Mouse (Mus musculus): Measurements from ENCODE around the gene Tmem267. TPM values are rescaled to one million over a fixed set of nuclear protein-coding genes. Genes with fewer than 3 reads are reported as not detected.
"Not testable (repeated sequence)": the region's sequence is repeated elsewhere in the genome, so short reads cannot be mapped to it uniquely, and the experiment has no call there.

The Tmem267 gene
- polyA plus RNA-seq, 1 experiment from 2014 or later: 3.4 TPM

DNA sequence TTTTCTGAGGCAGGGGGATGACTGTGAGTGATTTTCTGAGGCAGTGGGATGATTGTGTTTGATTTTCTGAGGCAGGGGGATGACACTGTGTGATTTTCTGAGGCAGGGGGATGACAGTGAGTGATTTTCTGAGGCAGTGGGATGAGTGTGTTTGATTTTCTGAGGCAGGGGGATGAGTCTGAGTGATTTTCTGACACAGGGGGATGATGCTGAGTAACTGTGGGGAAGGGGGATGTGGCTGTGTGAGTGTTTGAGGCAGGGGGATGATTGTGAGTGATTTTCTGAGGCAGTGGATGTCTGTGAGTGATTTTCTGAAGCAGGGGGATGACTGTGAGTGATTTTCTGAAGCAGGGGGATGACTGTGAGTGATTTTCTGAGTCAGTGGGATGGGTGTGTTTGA lies 110.6 kb downstream of the Tmem267 start:
- H3K36me3 ChIP-seq (ENCODE audit: inconsistent target); H3K27ac ChIP-seq; H3K4me3 ChIP-seq (ENCODE audit: inconsistent target); H3K79me2 ChIP-seq (ENCODE audit: inconsistent target): not testable (repeated sequence)

DNA sequence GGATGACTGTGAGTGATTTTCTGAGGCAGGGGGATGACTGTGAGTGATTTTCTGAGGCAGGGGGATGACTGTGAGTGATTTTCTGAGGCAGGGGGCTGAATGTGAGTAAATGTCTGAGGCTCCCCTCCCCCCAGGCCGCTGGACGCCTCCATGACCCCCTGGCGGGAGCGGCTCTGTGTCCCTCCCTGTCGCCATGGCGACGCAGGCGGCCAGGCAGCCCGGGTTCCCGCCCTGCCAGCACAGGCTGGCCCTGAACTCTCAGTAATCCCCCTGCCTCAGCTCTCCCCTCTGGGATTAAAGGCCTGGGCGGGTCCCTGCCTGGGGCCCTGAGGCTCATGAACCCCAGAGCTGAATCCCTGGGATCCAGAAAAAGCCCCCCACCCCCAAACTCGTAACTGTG lies 111.2 kb downstream of the Tmem267 start:
- 39% methylated on average over 5 of the region's 12 CpGs for WGBS (ENCODE audit: missing documents)
- H3K4me3 ChIP-seq (ENCODE audit: inconsistent target); H3K36me3 ChIP-seq (ENCODE audit: inconsistent target); H3K27ac ChIP-seq; H3K79me2 ChIP-seq (ENCODE audit: inconsistent target): not testable (repeated sequence)

DNA sequence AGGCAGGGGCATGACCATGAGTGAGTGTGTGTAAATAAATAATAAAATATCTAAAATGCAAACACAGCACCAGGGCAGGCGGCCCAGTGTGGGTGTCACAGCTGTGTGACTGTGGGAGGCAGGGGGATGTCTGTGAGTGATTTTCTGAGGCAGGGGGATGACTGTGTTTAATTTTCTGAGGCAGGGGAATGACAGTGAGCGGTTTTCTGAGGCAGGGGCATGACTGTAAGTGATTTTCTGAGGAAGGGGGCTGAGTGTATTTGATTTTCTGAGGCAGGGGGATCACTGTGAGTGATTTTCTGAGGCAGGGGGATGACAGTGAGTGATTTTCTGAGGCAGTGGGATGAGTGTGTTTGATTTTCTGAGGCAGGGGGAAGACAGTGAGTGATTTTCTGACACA lies 111.7 kb downstream of the Tmem267 start:
- not testable (repeated sequence) for H3K79me2 ChIP-seq (ENCODE audit: inconsistent target); H3K36me3 ChIP-seq (ENCODE audit: inconsistent target); H3K4me3 ChIP-seq (ENCODE audit: inconsistent target); H3K27ac ChIP-seq
- 63% methylated on average over 2 of the region's 2 CpGs for WGBS (ENCODE audit: missing documents)

DNA sequence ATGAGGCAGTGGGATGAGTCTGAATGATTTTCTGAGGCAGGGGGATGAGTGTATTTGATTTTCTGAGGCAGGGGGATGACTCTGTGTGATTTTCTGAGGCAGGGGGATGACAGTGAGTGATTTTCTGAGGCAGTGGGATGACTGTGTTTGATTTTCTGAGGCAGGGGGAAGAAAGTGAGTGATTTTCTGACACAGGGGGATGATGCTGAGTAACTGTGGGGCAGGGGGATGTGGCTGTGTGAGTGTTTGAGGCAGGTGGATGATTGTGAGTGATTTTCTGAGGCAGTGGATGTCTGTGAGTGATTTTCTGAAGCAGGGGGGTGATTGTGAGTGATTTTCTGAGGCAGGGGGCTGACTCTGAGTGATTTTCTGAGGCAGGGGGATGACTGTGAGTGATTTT lies 112.3 kb downstream of the Tmem267 start:
- H3K27ac ChIP-seq; H3K79me2 ChIP-seq (ENCODE audit: inconsistent target); H3K36me3 ChIP-seq (ENCODE audit: inconsistent target); H3K4me3 ChIP-seq (ENCODE audit: inconsistent target): not testable (repeated sequence)

DNA sequence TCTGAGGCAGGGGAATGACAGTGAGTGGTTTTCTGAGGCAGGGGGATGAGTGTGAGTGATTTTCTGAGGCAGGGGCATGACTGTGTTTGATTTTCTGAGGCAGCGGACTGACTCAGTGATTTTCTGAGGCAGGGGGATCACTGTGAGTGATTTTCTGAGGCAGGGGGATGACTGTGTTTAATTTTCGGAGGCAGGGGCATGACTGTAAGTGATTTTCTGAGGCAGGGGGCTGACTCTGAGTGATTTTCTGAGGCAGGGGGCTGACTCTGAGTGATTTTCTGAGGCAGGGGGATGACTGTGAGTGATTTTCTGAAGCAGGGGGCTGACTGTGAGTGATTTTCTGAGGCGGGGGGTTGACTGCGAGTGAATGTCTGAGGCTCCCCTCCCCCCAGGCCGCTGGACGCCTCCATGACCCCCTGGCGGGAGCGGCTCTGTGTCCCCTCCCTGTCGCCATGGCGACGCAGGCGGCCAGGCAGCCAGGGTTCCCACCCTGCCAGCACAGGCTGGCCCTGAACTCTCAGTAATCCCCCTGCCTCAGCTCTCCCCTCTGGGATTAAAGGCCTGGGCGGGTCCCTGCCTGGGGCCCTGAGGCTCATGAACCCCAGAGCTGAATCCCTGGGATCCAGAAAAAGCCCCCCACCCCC lies 115.0 kb downstream of the Tmem267 start:
- not testable (repeated sequence) for H3K27ac ChIP-seq; H3K4me3 ChIP-seq (ENCODE audit: inconsistent target); H3K36me3 ChIP-seq (ENCODE audit: inconsistent target); H3K79me2 ChIP-seq (ENCODE audit: inconsistent target)
- WGBS (ENCODE audit: missing documents): 54% methylated on average over 12 of the region's 13 CpGs

DNA sequence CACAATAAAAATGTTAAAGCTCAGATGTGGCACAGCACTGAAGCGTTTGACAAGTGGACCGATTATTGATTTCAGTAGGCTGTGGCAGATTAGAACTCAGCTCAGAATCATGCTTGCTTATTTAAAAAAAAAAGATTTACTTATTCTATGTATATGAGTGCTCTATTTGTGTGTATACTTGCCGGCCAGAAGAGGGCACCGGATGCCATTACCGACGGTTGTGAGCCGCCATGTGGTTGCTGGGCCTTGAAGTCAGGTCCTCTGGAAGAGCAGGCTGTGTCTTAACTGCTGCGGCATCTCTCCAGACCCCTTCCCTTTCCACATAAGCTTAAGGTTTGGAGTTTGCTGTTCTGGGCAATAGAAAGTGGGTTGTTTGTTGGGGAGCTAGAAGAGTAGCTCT lies 116.1 kb downstream of the Tmem267 start:
- not testable (repeated sequence) for H3K4me3 ChIP-seq (ENCODE audit: inconsistent target); H3K27ac ChIP-seq; H3K36me3 ChIP-seq (ENCODE audit: inconsistent target); H3K79me2 ChIP-seq (ENCODE audit: inconsistent target)
- WGBS (ENCODE audit: missing documents): 91% methylated on average over 6 of the region's 8 CpGs

DNA sequence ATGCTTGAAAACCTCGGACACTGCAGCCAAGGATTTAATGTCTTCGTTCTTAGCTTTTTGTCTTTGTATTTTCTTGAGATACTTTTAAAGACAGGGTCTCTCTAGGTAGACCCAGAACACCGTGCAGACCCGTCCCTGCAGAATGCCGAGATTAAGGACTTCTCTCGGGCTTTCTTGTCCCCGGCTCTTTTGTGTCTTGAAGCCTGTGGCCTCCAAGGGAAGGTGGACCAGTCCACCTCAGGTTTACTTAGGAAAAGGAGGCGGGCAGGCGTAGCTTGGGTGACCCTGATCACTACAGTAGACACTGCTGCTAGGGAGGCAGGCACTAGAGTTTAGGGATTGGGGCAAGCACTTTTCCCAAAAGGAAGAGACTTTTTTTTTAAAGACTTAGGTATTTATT lies 116.5 kb downstream of the Tmem267 start:
- not testable (repeated sequence) for H3K27ac ChIP-seq; H3K36me3 ChIP-seq (ENCODE audit: inconsistent target); H3K4me3 ChIP-seq (ENCODE audit: inconsistent target); H3K79me2 ChIP-seq (ENCODE audit: inconsistent target)
- 93% methylated on average over 7 of the region's 9 CpGs for WGBS (ENCODE audit: missing documents)

DNA sequence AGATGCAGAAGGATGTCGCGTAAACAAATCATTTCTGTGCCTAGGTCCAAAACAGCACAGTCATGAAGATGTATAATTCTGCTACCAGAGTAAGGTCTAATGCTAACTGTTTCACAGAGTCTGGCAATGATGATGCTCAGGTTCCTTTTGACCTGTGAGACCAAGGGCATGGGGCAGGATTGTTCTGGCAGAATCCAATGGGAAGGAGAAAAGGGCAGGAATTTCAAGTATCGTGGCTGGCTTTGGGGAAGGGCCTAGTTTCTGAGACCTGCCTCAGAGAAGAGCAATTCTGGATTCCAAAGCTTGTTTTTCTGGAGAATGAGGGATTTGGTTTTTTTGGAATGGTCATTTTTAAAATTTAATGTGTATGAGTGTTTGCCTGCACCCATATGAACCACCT lies 131.0 kb downstream of the Tmem267 start:
- Histone ChIP-seq H3K27ac (no peak overlapping the region), H3K36me3 (ENCODE audit: inconsistent target) (no peaks in the 10 kb centered on the region), H3K79me2 (ENCODE audit: inconsistent target) (no peaks in the 10 kb centered on the region), H3K4me3 (ENCODE audit: inconsistent target) (no peak overlapping the region)
- 93% methylated on average over 3 of the region's 3 CpGs for WGBS (ENCODE audit: missing documents)

DNA sequence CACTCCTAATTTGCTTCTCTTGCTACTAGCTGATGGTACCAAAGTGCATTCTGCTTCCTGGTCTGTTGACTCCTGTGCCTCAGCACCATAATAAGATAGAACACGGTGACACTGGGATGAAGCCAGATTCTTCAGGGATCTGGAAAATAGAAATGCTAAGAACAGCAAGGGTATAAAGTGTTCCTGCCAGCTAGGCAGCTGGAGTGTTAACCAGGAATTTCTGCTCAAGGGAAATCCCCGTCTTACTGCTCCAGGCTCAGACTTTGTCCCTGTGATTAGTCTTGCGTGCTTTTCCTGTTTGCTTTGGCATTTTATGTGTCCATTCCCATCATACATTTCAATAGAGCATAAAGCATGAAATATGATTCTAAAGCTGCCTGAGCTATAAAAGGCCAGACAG lies 131.9 kb downstream of the Tmem267 start:
- 83% methylated on average over 3 of the region's 3 CpGs for WGBS (ENCODE audit: missing documents)

DNA sequence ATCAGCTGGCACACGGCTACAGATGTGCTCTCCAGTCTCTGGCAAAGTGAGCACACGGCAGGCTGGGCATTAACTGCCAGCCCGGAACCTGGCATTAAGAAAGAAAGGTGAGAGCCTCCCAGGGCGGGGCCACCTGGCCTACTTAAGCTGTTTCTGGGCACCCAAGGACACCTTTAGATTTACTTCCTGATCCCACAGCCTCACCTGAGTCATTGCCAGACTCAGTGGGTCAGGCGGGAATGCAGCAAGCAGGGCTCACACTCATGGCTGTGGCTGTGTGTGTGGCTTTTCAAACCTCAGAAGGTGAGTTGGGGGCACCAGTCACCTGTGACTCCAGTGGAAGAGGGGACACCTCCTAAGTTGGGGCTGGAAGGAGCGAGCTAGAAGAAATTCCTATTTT lies 135.8 kb downstream of the Tmem267 start, which contains the start of gene Ccl28:
Gene Ccl28 (plus strand): TSS at position 186 of the 400 bp plus-strand sequence.
- Histone ChIP-seq H3K27ac (no peak within 1 kb of the TSS), H3K79me2 (ENCODE audit: inconsistent target) (no peaks in the 10 kb centered on the region), H3K36me3 (ENCODE audit: inconsistent target) (no peaks in the 10 kb centered on the region), H3K4me3 (ENCODE audit: inconsistent target) (no peak within 1 kb of the TSS)
- 92% methylated on average over 6 of the region's 6 CpGs for WGBS (ENCODE audit: missing documents)

More for the DNA sequence above, 131.9 kb downstream of the Tmem267 start:
- Histone ChIP-seq H3K36me3 (ENCODE audit: inconsistent target) (no peaks in the 10 kb centered on the region), H3K27ac (no peak overlapping the region), H3K79me2 (ENCODE audit: inconsistent target) (no peaks in the 10 kb centered on the region), H3K4me3 (ENCODE audit: inconsistent target) (no peak overlapping the region)

DNA sequence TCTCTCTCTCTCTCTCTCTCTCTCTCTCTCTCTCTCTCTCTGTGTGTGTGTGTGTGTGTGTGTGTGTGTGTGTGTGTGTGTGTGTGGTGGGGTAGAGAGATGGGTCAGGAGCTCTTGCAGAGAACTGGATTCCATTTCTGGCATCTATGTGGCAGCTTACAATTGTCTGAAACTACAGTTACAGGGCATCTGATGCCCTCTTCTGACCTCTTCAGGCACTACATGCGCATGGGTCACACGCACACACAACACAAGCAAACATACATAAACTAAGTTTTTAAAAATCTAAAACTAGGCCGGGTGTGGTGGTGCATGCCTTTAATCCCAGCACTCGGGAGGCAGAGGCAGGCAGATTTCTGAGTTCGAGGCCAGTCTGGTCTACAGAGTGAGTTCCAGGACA lies 138.1 kb downstream of the Tmem267 start:
- H3K36me3 ChIP-seq (ENCODE audit: inconsistent target); H3K79me2 ChIP-seq (ENCODE audit: inconsistent target); H3K4me3 ChIP-seq (ENCODE audit: inconsistent target); H3K27ac ChIP-seq: not testable (repeated sequence)
- WGBS (ENCODE audit: missing documents): 69% methylated on average over 4 of the region's 5 CpGs

DNA sequence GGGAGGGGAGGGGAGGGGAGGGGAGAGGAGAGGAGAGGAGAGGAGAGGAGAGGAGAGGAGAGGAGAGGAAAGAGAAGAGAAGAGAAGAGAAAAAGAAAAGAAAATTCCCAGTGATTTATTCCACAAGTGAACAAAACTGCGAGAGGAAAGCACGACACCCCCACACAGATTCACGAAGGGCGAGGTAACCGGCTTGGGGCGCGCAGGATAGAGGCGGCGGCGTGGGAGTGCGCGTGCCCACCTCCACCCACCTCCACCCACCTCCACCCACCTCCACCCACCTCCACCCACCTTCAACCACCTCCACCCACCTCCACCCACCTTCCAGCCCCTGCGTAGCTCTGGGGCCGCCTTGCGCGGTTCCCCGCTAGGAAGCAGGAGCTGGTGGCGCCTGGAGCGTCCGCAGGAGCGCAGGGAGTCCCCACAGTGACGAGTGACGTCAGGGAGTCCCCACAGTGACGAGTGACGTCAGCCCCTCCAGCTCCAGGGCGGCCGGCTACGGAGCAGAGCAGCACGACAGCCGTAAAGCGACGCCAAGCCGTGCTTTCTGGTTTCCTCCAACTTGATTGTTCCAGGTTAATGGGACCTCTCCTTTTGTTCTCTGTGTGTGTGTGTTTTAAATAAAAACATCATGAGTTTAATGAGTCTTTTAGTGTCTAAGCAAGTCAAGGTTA lies 143.8 kb downstream of the Tmem267 start:
- no peaks in the 10 kb centered on the region for H3K79me2 ChIP-seq (ENCODE audit: inconsistent target)
- no peaks in the 10 kb centered on the region for H3K36me3 ChIP-seq (ENCODE audit: inconsistent target)
- no peak overlapping the region for H3K27ac ChIP-seq
- WGBS (ENCODE audit: missing documents): 2% methylated on average over 20 of the region's 33 CpGs
- no peak overlapping the region; the same call in 1 of the 2 replicates for H3K4me3 ChIP-seq (ENCODE audit: inconsistent target)

DNA sequence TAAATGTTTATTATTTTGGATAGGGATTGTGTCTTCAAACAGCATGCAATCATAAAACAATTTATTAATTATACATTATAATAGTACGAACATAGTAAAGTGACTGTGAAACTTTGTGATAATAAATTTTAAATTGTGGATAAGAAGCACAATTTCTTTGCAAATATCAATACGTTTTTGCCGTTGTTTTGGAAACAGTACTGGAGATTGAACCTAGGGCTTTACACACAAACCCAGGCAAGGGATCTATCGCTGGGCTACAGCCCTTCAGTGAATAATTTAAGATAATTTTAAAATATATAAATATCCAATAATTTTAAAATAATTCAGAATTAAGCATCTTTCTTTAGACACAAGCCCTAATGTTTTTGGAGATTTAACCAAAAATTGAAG lies 144.3 kb downstream of the Tmem267 start:
- no peak overlapping the region for H3K27ac ChIP-seq
- no peaks in the 10 kb centered on the region for H3K36me3 ChIP-seq (ENCODE audit: inconsistent target)
- H3K4me3 ChIP-seq (ENCODE audit: inconsistent target): no peak overlapping the region; the same call in 1 of the 2 replicates
- no peaks in the 10 kb centered on the region for H3K79me2 ChIP-seq (ENCODE audit: inconsistent target)
- 79% methylated on average over 4 of the region's 4 CpGs for WGBS (ENCODE audit: missing documents)

DNA sequence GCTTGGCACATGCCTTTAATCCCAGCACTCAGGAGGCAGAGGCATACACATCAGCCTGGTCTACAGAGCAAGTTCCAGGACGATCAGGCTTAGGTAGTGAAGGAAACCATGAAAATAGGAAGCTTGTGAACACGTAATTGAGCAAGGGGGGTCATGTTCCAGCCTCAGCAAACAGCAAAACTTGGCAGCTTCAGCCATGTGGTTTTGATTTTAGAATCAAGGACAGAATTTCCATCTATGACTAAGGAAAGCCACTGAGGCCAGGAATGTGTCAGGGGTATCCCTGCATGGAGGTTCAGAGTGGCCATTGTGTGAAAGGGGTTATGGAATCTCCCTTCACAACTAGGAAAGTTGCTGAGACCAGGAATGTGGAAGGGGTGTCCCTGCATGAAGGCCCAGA lies 147.7 kb downstream of the Tmem267 start:
- H3K36me3 ChIP-seq (ENCODE audit: inconsistent target): no peaks in the 10 kb centered on the region
- 10% methylated on average over 2 of the region's 2 CpGs for WGBS (ENCODE audit: missing documents)
- H3K27ac ChIP-seq: no peak overlapping the region
- H3K79me2 ChIP-seq (ENCODE audit: inconsistent target): no peaks in the 10 kb centered on the region
- H3K4me3 ChIP-seq (ENCODE audit: inconsistent target): no peak overlapping the region

DNA sequence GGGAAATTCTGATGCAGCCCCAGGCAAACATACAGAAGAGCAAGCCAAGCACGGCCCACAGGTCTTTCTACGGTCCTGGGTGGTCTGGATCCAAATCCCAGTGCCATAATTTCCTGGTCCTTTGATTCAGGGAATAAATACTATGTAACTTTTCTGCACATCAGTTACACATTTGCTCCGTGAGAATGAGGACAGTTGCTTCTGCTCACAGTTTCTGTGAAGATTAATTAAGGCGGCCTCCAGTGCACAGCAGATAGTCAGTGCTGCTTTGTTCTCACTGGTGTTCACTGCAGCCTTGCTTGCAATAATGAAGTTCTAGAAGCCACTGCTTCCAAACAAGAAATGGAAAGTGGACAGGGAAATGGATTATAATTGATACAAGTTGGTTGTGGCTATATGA lies 150.0 kb downstream of the Tmem267 start:
- WGBS (ENCODE audit: missing documents): 95% methylated on average over 4 of the region's 4 CpGs
- no peak overlapping the region for H3K4me3 ChIP-seq (ENCODE audit: inconsistent target)
- H3K79me2 ChIP-seq (ENCODE audit: inconsistent target): no peaks in the 10 kb centered on the region
- H3K36me3 ChIP-seq (ENCODE audit: inconsistent target): no peaks in the 10 kb centered on the region
- H3K27ac ChIP-seq: no peak overlapping the region

DNA sequence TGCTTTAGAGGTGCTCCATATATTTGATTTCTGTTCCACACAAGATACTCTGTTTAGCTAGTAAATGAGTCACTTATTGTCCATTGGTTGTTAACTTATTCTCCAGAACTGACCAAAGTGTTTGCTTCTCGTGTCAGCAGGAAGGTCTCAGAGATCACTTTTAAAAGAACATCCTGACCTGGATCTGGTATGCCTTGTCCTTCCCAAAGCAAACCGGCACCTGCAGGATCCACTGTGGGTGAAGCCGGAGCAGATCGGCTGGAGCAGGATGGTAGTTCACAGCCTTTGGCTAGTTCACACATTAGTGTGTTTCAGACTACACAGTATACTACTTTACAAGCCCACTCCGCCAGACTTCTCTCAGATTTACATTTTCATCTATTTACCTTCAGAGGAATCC lies 150.6 kb downstream of the Tmem267 start:
- H3K36me3 ChIP-seq (ENCODE audit: inconsistent target): no peaks in the 10 kb centered on the region
- no peaks in the 10 kb centered on the region for H3K79me2 ChIP-seq (ENCODE audit: inconsistent target)
- H3K4me3 ChIP-seq (ENCODE audit: inconsistent target): no peak overlapping the region
- 88% methylated on average over 5 of the region's 5 CpGs for WGBS (ENCODE audit: missing documents)
- H3K27ac ChIP-seq: no peak overlapping the region
